Mouse (Mus musculus): ENCODE results near the gene P2ry2. TPM values are rescaled to one million over a fixed set of nuclear protein-coding genes. Genes with fewer than 3 reads are reported as not detected.

Gene P2ry2
- polyA plus RNA-seq, 1 experiment from 2014 or later = 2.2 TPM

- Histone ChIP-seq H3K36me3 (ENCODE audit: control insufficient read depth, insufficient read depth, low read length) (no peaks in the 10 kb centered on the region), H3K9ac (ENCODE audit: low read depth, low read length) (no peak overlapping the region), H3K27me3 (replicated peaks; ENCODE audit: control insufficient read depth, insufficient read depth, low read length) (no peaks in the 10 kb centered on the region), H3K9me3 (ENCODE audit: control insufficient read depth, low read length) (no peaks in the 10 kb centered on the region), H3K4me2 (no peak overlapping the region), H3K4me3 (ENCODE audit: low read depth, low read length) (no peak overlapping the region), H3K27ac (ENCODE audit: low read depth, low read length) (no peak overlapping the region), H3K4me1 (replicated peaks; ENCODE audit: control insufficient read depth, insufficient read depth, low read length) (peaks cover 15% of the 10 kb centered on the region)
- 16% methylated on average over 9 of the region's 9 CpGs for WGBS
- ATAC-seq (replicated peaks; ENCODE audit: low FRiP score) = peak; percentile 34; the same call in 1 of the 2 replicates
- peak; percentile 54 for DNase-seq (ENCODE audit: low spot score)
Observed at GRCm38 (mm10) chr7:100988092-100988491, 24.6 kb downstream of the P2ry2 start.

DNA sequence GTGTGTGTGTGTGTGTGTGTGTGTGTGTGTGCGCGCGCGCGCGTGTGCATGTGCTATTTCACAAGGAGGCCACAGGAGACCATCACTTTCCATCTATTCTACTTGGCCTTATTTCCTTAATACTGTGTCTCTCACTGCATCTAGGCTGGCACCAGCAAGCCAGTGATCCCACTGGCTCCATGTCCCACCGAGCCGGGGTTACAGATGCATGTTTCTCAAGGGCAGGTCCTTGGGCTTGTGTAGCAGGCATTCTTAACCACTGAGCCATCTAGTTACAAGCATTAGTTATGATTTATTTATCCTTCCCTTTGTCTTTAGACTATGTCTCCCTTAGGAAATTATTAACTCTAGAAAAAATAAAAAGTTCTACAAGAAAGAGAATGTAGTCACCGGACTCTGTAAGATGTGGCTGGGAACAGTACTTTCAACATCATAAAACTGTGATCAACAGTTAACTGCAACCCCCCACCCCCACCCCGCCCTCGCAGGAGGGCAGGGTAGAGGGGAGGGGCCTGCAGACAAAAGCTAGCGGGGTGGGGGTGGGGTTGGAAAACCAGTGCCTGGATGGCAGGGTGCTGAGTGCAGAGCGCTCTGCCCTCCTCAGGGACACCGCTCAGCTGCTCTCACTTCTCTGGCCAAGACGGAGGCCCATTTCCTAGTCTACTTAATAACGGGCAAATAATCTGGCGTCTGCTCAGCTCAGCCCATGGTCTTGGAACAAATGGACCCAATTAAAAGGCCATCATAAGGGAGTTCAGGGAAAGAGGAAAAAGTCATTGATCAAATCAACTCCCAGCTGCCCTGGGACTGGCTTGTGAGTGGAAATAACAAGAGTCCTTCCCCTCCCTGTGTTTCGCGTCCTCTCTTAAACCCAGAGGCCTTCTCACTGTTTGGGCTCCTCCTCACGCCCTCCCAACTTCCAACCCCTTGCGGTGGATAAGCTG, 27.9 kb downstream of the P2ry2 start:
- Histone ChIP-seq H3K36me3 (ENCODE audit: control insufficient read depth, insufficient read depth, low read length) (no peaks in the 10 kb centered on the region), H3K4me2 (peak overlapping the region; percentile 7; the same call in 1 of the 2 replicates), H3K27me3 (replicated peaks; ENCODE audit: control insufficient read depth, insufficient read depth, low read length) (no peaks in the 10 kb centered on the region), H3K4me1 (replicated peaks; ENCODE audit: control insufficient read depth, insufficient read depth, low read length) (peaks cover 9% of the 10 kb centered on the region), H3K27ac (ENCODE audit: low read depth, low read length) (no peak overlapping the region; the same call in 1 of the 2 replicates), H3K4me3 (ENCODE audit: low read depth, low read length) (no peak overlapping the region), H3K9ac (ENCODE audit: low read depth, low read length) (no peak overlapping the region), H3K9me3 (ENCODE audit: control insufficient read depth, low read length) (no peaks in the 10 kb centered on the region)
- 42% methylated on average over 21 of the region's 21 CpGs for WGBS
- DNase-seq (ENCODE audit: low spot score) = no peak
- ATAC-seq (replicated peaks; ENCODE audit: low FRiP score) = peak; percentile 74

DNA sequence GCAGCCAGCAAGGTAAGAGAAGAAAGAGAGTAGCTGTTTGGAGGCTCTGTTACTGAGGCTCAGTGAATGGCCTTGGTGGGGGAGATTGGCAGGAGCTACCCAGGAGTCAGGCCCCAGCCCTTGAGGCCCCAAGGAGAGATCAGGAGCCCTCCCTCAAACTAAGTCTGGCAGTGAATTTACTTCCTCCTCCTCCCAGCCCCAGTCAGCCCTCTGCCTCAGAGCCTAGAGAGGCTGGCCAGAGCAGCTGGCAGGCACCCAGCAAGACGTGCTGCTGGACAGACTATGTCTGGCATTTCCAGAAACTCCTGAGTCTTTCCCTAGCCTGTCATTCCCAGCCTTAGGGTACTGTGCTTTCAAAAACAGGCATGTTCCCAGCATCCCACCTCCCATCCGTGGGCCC, 33.5 kb downstream of the P2ry2 start:
- no peak overlapping the region for H3K27ac ChIP-seq (ENCODE audit: low read depth, low read length)
- WGBS = 47% methylated on average over 2 of the region's 2 CpGs
- no peaks in the 10 kb centered on the region for H3K36me3 ChIP-seq (ENCODE audit: control insufficient read depth, insufficient read depth, low read length)
- no peak overlapping the region for H3K9ac ChIP-seq (ENCODE audit: low read depth, low read length)
- H3K9me3 ChIP-seq (ENCODE audit: control insufficient read depth, low read length) = no peaks in the 10 kb centered on the region
- no peak overlapping the region for H3K4me3 ChIP-seq (ENCODE audit: low read depth, low read length)
- no peak overlapping the region for H3K4me2 ChIP-seq
- H3K27me3 ChIP-seq (replicated peaks; ENCODE audit: control insufficient read depth, insufficient read depth, low read length) = peaks cover 11% of the 10 kb centered on the region
- H3K4me1 ChIP-seq (replicated peaks; ENCODE audit: control insufficient read depth, insufficient read depth, low read length) = peaks cover 10% of the 10 kb centered on the region
- no peak for ATAC-seq (replicated peaks; ENCODE audit: low FRiP score)
- DNase-seq (ENCODE audit: low spot score) = no peak

DNA sequence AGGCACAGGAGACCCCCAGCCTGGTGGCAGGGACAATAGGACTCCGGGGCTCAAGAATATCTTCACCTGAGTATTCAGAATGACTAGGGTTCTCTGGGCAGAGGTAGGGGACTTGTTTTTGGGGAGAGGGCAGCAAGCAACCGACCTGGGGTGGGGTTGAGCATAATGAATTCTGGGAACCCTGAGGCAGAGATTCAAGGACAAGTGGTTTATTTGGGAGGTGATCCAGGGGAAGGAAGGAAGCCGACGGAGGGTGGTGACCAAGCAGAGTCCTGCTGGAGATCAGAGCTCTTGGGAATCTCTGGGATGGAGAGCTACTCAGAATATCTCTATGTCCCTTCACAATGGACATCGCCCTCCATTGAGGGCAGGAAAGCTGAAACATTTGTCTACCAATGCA, 34.5 kb downstream of the P2ry2 start:
- WGBS = 83% methylated on average over 5 of the region's 5 CpGs
- H3K36me3 ChIP-seq (ENCODE audit: control insufficient read depth, insufficient read depth, low read length) = no peaks in the 10 kb centered on the region

DNA sequence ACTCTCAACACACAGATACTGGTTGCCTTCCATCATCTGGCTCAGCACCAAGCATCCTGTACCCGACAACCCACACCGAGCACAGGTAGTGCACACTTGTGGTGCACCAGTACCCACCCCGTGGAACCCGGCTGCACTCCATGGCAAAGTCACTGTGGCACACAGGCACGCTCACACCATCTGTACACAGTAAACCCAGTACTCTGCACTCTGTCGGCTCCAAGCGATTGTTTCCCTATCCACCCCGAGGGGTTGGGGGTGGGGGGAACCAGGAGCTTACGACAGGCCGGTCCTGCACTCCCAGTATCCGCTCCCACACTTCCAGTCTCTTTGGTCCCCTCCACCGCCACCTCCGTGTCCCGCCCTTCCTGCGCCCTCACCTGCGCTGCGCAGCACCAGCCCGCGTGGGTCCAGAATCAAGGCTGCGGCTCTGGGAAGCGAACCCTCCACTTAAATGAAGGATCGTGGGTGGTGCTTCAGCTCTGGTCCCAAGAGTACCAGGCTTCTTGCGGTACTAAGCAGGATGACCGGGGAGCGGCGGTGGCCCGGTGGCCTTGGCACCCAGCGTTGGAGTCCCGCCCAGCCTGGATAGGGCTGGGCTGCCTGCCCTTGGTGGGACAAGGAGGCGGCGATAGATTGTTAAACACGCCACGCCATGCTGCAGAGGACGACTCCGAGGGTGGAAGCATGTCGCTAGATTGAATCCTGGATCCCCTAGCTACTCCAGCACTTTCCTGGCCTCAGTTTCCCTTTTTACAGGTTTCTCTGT, 38.3 kb downstream of the P2ry2 start, which contains the start of gene P2ry6:
Gene P2ry6, minus strand, starts transcription at position 515 of the 769 bp plus-strand sequence.
- Histone ChIP-seq H3K4me3 (ENCODE audit: low read depth, low read length) (peak within 1 kb of the TSS; percentile 46), H3K9ac (ENCODE audit: low read depth, low read length) (peak within 1 kb of the TSS; percentile 31; the same call in 1 of the 2 replicates), H3K4me1 (replicated peaks; ENCODE audit: control insufficient read depth, insufficient read depth, low read length) (peaks cover 21% of the 10 kb centered on the region), H3K9me3 (ENCODE audit: control insufficient read depth, low read length) (no peaks in the 10 kb centered on the region), H3K27me3 (replicated peaks; ENCODE audit: control insufficient read depth, insufficient read depth, low read length) (peaks cover 28% of the 10 kb centered on the region), H3K27ac (ENCODE audit: low read depth, low read length) (no peak within 1 kb of the TSS), H3K36me3 (ENCODE audit: control insufficient read depth, insufficient read depth, low read length) (no peaks in the 10 kb centered on the region), H3K4me2 (peak within 1 kb of the TSS; percentile 74)
- DNase-seq (ENCODE audit: low spot score) = no peak
- ATAC-seq (replicated peaks; ENCODE audit: low FRiP score) = no peak; the same call in 1 of the 2 replicates
- WGBS = 5% methylated on average over 36 of the region's 36 CpGs

More for the DNA sequence above, 34.5 kb downstream of the P2ry2 start:
- ATAC-seq (replicated peaks; ENCODE audit: low FRiP score) (no peak), DNase-seq (ENCODE audit: low spot score) (no peak)
- Histone ChIP-seq H3K4me2 (no peak overlapping the region), H3K27me3 (replicated peaks; ENCODE audit: control insufficient read depth, insufficient read depth, low read length) (peaks cover 21% of the 10 kb centered on the region), H3K9me3 (ENCODE audit: control insufficient read depth, low read length) (no peaks in the 10 kb centered on the region), H3K4me1 (replicated peaks; ENCODE audit: control insufficient read depth, insufficient read depth, low read length) (peaks cover 20% of the 10 kb centered on the region), H3K9ac (ENCODE audit: low read depth, low read length) (no peak overlapping the region), H3K4me3 (ENCODE audit: low read depth, low read length) (no peak overlapping the region), H3K27ac (ENCODE audit: low read depth, low read length) (no peak overlapping the region)

DNA sequence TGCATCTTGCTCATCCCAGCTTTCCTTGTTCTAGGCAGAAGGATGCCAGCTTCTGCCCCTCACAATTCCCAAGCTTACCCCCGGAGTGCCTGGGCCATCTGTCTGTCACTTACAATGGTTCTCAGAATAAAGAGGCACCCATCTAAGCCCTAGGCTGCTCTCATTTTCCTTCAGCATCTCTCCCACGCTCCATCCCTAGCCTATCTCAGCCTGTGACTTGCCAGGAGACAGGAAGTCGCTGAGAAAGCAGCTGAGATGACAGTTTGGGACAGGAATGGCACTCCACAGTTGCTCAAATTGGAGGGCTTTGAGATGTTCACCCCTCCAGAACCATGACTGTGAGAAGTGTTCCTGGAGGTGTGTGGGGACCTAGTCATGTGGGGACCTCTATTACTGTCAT, 39.8 kb downstream of the P2ry2 start:
- WGBS = 46% methylated on average over 3 of the region's 3 CpGs
- H3K36me3 ChIP-seq (ENCODE audit: control insufficient read depth, insufficient read depth, low read length) = no peaks in the 10 kb centered on the region
- no peak for DNase-seq (ENCODE audit: low spot score)

DNA sequence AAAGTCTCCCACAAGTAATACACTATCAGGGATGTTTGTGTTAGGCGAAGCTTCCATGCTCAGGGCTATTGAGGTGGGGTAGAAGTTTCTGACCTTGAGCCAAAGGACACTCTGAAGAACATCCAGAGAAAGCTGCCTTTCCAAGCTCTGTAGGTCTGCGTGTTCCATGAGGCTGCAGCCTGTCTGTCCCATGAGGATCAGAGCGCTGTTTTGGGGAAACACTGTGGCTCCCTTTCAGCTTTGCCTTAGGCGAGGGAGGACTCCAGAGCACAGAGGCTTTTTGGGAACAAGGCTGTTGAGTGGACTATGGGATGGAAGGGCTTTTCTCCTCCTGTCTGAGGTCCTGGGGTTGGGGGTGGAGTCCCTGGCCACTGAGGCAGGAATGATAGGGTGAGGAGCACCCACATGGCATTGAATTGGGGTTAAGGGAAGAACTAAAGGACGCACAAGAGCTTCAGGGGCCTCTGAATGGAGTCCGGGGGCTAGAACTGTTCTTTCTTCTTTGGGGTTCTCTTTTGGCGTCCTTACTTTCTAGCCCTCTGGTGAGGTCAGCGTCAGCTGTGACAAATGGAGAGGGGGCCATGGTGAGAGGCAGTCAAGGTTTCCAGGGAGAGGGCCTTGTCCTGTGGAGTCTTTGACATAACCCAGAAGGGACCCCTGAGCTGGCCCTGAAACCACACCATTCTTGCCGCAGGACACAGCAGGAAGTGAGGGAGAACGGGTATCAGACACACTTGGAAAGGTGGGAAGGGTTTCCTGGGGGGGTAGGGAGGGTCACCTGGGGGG, 43.6 kb downstream of the P2ry2 start:
- Histone ChIP-seq H3K4me2 (no peak overlapping the region), H3K27me3 (replicated peaks; ENCODE audit: control insufficient read depth, insufficient read depth, low read length) (peaks cover 17% of the 10 kb centered on the region), H3K27ac (ENCODE audit: low read depth, low read length) (no peak overlapping the region), H3K36me3 (ENCODE audit: control insufficient read depth, insufficient read depth, low read length) (no peaks in the 10 kb centered on the region), H3K9ac (ENCODE audit: low read depth, low read length) (no peak overlapping the region), H3K4me1 (replicated peaks; ENCODE audit: control insufficient read depth, insufficient read depth, low read length) (peaks cover 11% of the 10 kb centered on the region), H3K9me3 (ENCODE audit: control insufficient read depth, low read length) (no peaks in the 10 kb centered on the region), H3K4me3 (ENCODE audit: low read depth, low read length) (no peak overlapping the region)
- ATAC-seq (replicated peaks; ENCODE audit: low FRiP score) = no peak
- WGBS = 59% methylated on average over 10 of the region's 10 CpGs
- no peak for DNase-seq (ENCODE audit: low spot score)

More for the DNA sequence above, 39.8 kb downstream of the P2ry2 start:
- ATAC-seq (replicated peaks; ENCODE audit: low FRiP score) = no peak
- H3K4me2 ChIP-seq = no peak overlapping the region
- no peak overlapping the region for H3K9ac ChIP-seq (ENCODE audit: low read depth, low read length)
- no peak overlapping the region for H3K4me3 ChIP-seq (ENCODE audit: low read depth, low read length)
- peaks cover 16% of the 10 kb centered on the region for H3K4me1 ChIP-seq (replicated peaks; ENCODE audit: control insufficient read depth, insufficient read depth, low read length)
- H3K27ac ChIP-seq (ENCODE audit: low read depth, low read length) = no peak overlapping the region
- no peaks in the 10 kb centered on the region for H3K9me3 ChIP-seq (ENCODE audit: control insufficient read depth, low read length)
- peaks cover 28% of the 10 kb centered on the region for H3K27me3 ChIP-seq (replicated peaks; ENCODE audit: control insufficient read depth, insufficient read depth, low read length)

DNA sequence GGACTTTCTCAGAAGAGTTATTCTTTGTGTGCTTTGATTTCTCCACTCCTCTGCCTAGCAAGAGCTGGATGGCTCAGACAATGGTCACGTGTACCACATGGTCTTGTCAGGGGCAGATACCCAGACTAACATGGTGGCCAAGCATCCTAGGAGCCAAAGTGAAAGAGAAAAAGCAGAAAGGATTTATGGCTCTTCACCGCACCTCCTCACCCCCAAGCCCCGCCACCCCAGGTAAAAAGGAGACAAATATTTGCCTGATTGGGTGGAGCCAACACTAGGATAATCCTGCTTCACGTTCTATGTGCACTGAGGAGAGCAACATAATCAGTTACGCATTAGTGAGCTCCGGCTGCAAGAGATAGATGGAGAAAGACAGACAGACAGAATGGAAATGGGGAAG, 44.3 kb downstream of the P2ry2 start:
- no peak overlapping the region for H3K4me2 ChIP-seq
- peaks cover 10% of the 10 kb centered on the region for H3K27me3 ChIP-seq (replicated peaks; ENCODE audit: control insufficient read depth, insufficient read depth, low read length)
- no peak overlapping the region for H3K4me3 ChIP-seq (ENCODE audit: low read depth, low read length)
- 76% methylated on average over 6 of the region's 6 CpGs for WGBS
- DNase-seq (ENCODE audit: low spot score) (no peak), ATAC-seq (replicated peaks; ENCODE audit: low FRiP score) (no peak)
- H3K4me1 ChIP-seq (replicated peaks; ENCODE audit: control insufficient read depth, insufficient read depth, low read length) = peaks cover 4% of the 10 kb centered on the region
- no peaks in the 10 kb centered on the region for H3K36me3 ChIP-seq (ENCODE audit: control insufficient read depth, insufficient read depth, low read length)
- H3K9ac ChIP-seq (ENCODE audit: low read depth, low read length) = no peak overlapping the region
- H3K27ac ChIP-seq (ENCODE audit: low read depth, low read length) = no peak overlapping the region
- H3K9me3 ChIP-seq (ENCODE audit: control insufficient read depth, low read length) = no peaks in the 10 kb centered on the region
